Mouse (Mus musculus): ENCODE measurements around the gene Tex33.

Tex33 gene

DNA sequence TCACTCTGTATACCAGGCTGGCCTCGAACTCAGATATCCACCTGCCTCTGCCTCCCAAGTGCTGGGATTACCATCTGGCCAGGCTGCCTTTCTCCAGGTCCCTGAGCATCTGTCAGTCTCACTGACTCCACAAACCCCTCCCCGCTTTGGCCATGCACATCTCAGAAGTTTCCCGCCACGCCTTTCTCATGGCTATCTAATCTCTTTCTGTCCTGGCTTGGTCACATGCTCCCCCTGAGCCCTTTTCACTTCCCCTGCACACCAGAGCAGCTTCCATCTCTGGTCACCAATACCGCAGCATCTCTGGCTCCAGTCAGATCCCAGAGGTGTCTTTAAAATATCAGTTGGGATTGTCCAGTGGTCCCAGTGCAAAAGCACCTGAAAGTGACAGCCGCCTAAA, 65.7 kb downstream of the Tex33 start:
- in situ Hi-C loops (cut with MboI; ENCODE audit: low sequenced_read_pairs): loop anchor here (5.0 to 10.0 kb wide), 2 partner anchors 83 to 145 kb away; no protein-coding TSS in a partner anchor

DNA sequence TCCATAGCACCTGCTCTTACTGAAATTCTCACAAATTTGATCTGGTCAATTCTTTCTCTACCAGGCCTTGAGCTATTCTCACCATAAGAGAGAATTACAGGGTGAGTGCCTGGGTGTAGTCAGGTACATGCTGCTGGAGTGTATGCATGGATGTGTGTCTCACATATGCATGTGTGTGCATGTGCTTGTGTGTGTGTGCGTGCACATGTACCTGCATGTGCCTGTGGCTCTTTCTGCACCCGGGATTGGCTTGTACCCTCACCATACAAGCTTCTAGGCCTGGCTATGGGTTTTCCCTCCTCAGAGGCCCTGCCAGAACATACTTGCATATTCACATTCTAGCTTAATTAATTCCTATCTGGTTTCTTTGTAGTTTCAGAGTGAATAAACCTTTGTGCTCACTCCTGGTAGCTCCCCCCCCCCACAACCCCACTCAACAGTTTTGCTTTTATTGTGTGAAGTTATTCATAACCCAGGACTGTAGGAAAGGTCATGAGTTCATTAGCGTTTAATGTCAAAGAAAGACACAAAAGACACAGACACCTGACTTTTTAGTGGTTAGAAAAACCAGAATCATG, 67.1 kb downstream of the Tex33 start:
- in situ Hi-C loops (cut with MboI; ENCODE audit: low sequenced_read_pairs): no loop called here

Measured in CH12F3 (cell line).